Mouse (Mus musculus) limb, embryonic 11.5 days (tissue): ENCODE results near the gene Dis3l2. TPM values are rescaled to one million over a fixed set of nuclear protein-coding genes. Genes with fewer than 3 reads are reported as not detected.

Experiments
- ATAC-seq: fragments of 200-750 bp; cut with Nextera tagmentation; 2 replicates; pipeline ENCODE4 v1.8.0; 2017; ENCODE audit warnings: low read depth; ENCODE audit not compliant: insufficient number of reproducible peaks, low FRiP score, low TSS enrichment
- DNase-seq: peaks from one replicate; pipeline ENCODE4 v3.0.0-alpha.2; 2015; ENCODE audit warnings: low spot score
- H3K27ac ChIP-seq: fragments of 300-500 bp; sonication (generic); replicated peaks from 2 replicates; pipeline ENCODE4 v1.5.1; 2014; ENCODE audit warnings: low read depth, mild to moderate bottlenecking, low read length
- H3K27me3 ChIP-seq: fragments of 300-500 bp; sonication (generic); 2 replicates; pipeline ENCODE4 v1.6.1; 2014; ENCODE audit warnings: mild to moderate bottlenecking, low read length, mixed read lengths; ENCODE audit not compliant: control insufficient read depth, insufficient read depth
- H3K36me3 ChIP-seq: fragments of 300-500 bp; sonication (generic); 2 replicates; pipeline ENCODE4 v1.6.1; 2014; ENCODE audit warnings: mild to moderate bottlenecking, low read length, moderate library complexity, mixed read lengths; ENCODE audit not compliant: control insufficient read depth, insufficient read depth
- H3K4me1 ChIP-seq: fragments of 300-500 bp; sonication (generic); 2 replicates; pipeline ENCODE4 v1.6.1; 2014; ENCODE audit warnings: low read length, mixed read lengths; ENCODE audit not compliant: control insufficient read depth, insufficient read depth
- H3K4me2 ChIP-seq: fragments of 300-500 bp; sonication (generic); 2 replicates; pipeline ENCODE4 v1.6.1; 2014; ENCODE audit warnings: low read depth, mild to moderate bottlenecking, moderate library complexity; ENCODE audit not compliant: severe bottlenecking
- H3K4me3 ChIP-seq: fragments of 300-500 bp; sonication (generic); 2 replicates; pipeline ENCODE4 v1.5.1; 2014; ENCODE audit warnings: low read depth, low read length
- H3K9ac ChIP-seq: fragments of 300-500 bp; sonication (generic); 2 replicates; pipeline ENCODE4 v1.6.1; 2014; ENCODE audit warnings: mild to moderate bottlenecking, low read length
- H3K9me3 ChIP-seq: fragments of 300-500 bp; sonication (generic); 2 replicates; pipeline ENCODE4 v1.6.1; 2016; ENCODE audit warnings: low read length; ENCODE audit not compliant: control insufficient read depth
- WGBS: fragments of 180-500 bp; shearing (Covaris S2); extraction: QIAGEN DNeasy Blood & Tissue Kit; methylation state at CpG from one replicate; pipeline ENCODE4 v1.1.7; 2014; 5-methylcytosine and 5-hydroxymethylcytosine counted together
- polyA plus RNA-seq: library from polyadenylated mRNA; unstranded; fragments of >200 nt; fragmentation: Nextera tagmentation; extraction: Ambion mirVana; gene quantifications from 2 replicates; pipeline ENCODE4 v1.2.1, GENCODE M21; 2014

Gene Dis3l2
- polyA plus RNA-seq, 1 experiment from 2014 or later: 30.3 TPM

- DNase-seq (no peak), ATAC-seq (no peak)
- Histone ChIP-seq H3K36me3 (no peaks in the 10 kb centered on the region), H3K9ac (no peak overlapping the region), H3K4me1 (no peaks in the 10 kb centered on the region), H3K4me2 (no peak overlapping the region), H3K27me3 (no peaks in the 10 kb centered on the region), H3K9me3 (no peaks in the 10 kb centered on the region), H3K4me3 (no peak overlapping the region), H3K27ac (no peak overlapping the region)
- 85% methylated on average over 2 of the region's 2 CpGs for WGBS
These were observed 131.4 kb downstream of the Dis3l2 start for GRCm38 (mm10) chr1:86834988-86835387.

DNA sequence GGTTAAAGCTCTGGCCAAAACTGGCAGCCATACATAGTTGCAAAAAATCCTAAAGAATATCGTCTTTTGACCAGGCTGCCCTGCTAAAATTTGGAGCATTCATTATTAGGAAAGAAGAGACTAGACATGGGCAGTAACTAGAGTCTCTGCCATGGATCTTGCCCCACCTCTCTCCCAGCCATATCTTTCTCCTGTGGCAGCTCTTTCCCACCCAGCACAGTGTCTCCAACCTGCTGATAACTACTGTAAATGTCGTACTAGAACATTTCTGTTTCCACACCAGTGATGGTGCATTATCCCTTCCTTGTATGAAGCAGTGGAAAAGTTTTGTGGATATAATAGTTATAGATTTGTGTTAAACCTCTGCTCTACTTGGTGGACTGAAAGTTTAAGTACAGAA, 147.1 kb downstream of the Dis3l2 start:
- Histone ChIP-seq H3K9me3 (no peaks in the 10 kb centered on the region), H3K4me3 (no peak overlapping the region), H3K9ac (no peak overlapping the region), H3K4me1 (no peaks in the 10 kb centered on the region), H3K27me3 (no peaks in the 10 kb centered on the region), H3K27ac (no peak overlapping the region), H3K36me3 (no peaks in the 10 kb centered on the region), H3K4me2 (no peak overlapping the region)
- 81% methylated on average over 2 of the region's 2 CpGs for whole genome bisulfite sequencing
- DNase-seq (no peak), ATAC-seq (no peak)

DNA sequence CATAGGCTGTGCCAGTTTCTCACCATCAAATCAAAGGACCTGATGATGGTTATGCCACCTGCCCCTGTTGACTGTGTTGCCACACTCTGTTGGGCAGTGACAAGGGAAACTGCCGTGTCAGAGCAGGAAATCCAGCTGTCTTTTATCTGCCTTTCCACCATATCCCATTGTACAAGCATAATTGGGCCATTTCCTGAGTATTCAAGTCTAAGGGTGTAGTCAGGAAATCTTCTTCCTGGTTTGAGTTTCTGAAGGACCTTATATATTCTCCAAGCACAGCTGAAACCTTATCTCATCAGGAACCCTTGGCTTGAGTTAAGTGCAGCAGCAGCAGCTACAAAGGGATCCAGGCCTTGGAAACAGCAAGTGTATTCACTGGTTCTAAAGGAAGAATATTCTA, 155.3 kb downstream of the Dis3l2 start:
- Histone ChIP-seq H3K9me3 (no peaks in the 10 kb centered on the region), H3K27ac (no peak overlapping the region), H3K9ac (no peak overlapping the region), H3K36me3 (no peaks in the 10 kb centered on the region), H3K4me1 (no peaks in the 10 kb centered on the region), H3K4me3 (no peak overlapping the region), H3K4me2 (no peak overlapping the region), H3K27me3 (no peaks in the 10 kb centered on the region)
- DNase-seq: no peak
- 78% methylated on average over 1 of the region's 1 CpGs for WGBS
- no peak for ATAC-seq

DNA sequence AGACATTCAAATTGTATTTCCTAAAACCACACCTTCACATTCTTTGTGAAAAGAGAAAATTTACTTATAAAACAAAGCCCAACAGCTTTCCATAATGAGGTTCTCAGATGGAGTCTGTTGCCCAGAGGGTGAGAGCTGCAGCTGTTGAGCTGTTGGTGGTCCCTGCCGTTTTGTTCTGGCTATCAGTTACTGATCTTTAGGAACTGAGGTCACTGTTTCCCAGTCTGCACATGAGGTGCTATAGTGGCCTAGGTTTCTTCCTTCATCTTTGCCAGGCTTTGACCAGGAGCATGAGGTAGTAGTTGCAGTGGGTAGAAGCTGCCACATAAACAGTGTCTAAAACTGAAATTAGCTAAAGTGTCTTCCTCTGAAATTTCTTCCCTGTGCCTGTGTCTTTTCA, 155.8 kb downstream of the Dis3l2 start:
- no peaks in the 10 kb centered on the region for H3K9me3 ChIP-seq
- no peak for DNase-seq
- no peaks in the 10 kb centered on the region for H3K36me3 ChIP-seq
- WGBS: 37% methylated on average over 1 of the region's 1 CpGs
- no peak overlapping the region for H3K9ac ChIP-seq
- no peak for ATAC-seq
- no peaks in the 10 kb centered on the region for H3K4me1 ChIP-seq
- H3K27ac ChIP-seq: no peak overlapping the region
- no peak overlapping the region for H3K4me3 ChIP-seq
- H3K4me2 ChIP-seq: no peak overlapping the region
- H3K27me3 ChIP-seq: no peaks in the 10 kb centered on the region

DNA sequence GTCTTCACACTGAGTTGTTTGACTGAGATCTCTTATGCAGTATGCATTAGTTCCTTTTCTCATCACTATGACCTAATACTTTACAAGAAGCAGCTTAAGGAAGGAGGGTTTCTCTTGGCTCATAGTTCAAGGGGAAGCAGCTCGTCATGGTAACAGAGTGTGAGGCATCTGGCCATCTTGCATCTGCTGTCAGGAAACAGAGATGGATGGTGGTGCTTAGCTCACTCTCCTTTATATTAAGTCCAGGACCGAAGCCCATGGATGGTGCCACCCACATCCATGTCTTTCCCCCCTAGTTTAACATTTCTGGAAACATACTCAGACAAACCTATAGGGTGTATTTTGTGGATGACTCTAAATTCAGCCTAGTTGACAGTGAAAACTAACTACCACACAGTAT, 170.1 kb downstream of the Dis3l2 start:
- ATAC-seq: no peak
- WGBS: 60% methylated on average over 2 of the region's 2 CpGs

GRCm38 (mm10) chr1:86878743-86879142, 175.1 kb downstream of the Dis3l2 start:
- Histone ChIP-seq H3K36me3 (no peaks in the 10 kb centered on the region), H3K4me3 (no peak overlapping the region), H3K9ac (no peak overlapping the region), H3K9me3 (no peaks in the 10 kb centered on the region), H3K4me2 (no peak overlapping the region), H3K27me3 (no peaks in the 10 kb centered on the region), H3K27ac (no peak overlapping the region), H3K4me1 (no peaks in the 10 kb centered on the region)
- ATAC-seq (no peak), DNase-seq (no peak)

More for the DNA sequence above, 170.1 kb downstream of the Dis3l2 start:
- Histone ChIP-seq H3K9ac (no peak overlapping the region), H3K27me3 (no peaks in the 10 kb centered on the region), H3K4me2 (no peak overlapping the region), H3K36me3 (no peaks in the 10 kb centered on the region), H3K4me1 (no peaks in the 10 kb centered on the region), H3K4me3 (no peak overlapping the region), H3K9me3 (no peaks in the 10 kb centered on the region), H3K27ac (no peak overlapping the region)
- DNase-seq: no peak

DNA sequence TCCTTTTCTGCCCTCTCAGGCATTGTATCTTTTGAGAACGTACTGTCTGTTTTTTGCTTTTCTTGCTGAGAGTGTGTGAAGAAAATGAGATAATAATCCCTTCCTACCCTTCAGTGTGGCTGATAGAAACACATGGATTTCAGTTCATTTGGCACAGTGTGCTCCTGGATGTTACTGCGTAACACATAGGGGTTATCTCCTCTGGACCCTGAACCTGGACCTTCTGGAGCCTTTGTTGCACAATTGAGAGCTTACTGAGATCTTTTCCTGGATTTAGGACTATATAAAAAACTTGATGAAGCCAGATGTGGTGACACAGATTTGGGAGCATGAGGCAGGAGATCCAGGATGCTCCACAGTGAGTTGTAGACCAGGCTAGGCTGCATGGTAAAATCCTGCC, 175.9 kb downstream of the Dis3l2 start:
- Histone ChIP-seq H3K27me3 (no peaks in the 10 kb centered on the region), H3K9me3 (no peaks in the 10 kb centered on the region), H3K4me1 (no peaks in the 10 kb centered on the region), H3K27ac (no peak overlapping the region), H3K4me3 (no peak overlapping the region), H3K4me2 (no peak overlapping the region), H3K9ac (no peak overlapping the region), H3K36me3 (no peaks in the 10 kb centered on the region)
- WGBS: 92% methylated on average over 2 of the region's 2 CpGs
- ATAC-seq (no peak), DNase-seq (no peak)

GRCm38 (mm10) chr1:86887060-86887459, 183.5 kb downstream of the Dis3l2 start:
- no peaks in the 10 kb centered on the region for H3K4me1 ChIP-seq
- H3K9me3 ChIP-seq: no peaks in the 10 kb centered on the region
- no peaks in the 10 kb centered on the region for H3K36me3 ChIP-seq
- H3K9ac ChIP-seq: no peak overlapping the region
- DNase-seq: no peak
- no peaks in the 10 kb centered on the region for H3K27me3 ChIP-seq
- no peak overlapping the region for H3K4me2 ChIP-seq
- 100% methylated on average over 1 of the region's 1 CpGs for WGBS
- no peak for ATAC-seq
- H3K27ac ChIP-seq: no peak overlapping the region
- no peak overlapping the region for H3K4me3 ChIP-seq

DNA sequence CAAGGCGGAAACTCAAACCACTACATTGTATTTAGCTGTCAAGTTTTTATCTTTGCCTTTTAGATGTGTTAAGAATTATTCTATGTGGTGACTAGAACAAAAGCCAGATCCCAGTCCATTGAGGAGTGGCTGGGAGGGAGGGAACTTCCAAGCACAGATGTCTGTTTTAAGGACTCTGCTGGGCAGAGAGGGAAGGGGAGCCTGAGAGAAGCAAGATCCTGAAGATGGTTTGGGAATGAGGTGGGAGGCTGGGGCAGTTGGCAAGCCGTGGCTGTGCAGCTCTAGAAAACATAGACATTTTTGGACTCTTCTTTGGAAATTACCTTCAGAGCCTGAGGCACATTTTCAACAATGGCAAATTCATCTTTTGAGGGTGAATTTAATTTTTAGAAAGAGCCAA, 208.9 kb downstream of the Dis3l2 start:
- ATAC-seq (no peak), DNase-seq (no peak)
- Histone ChIP-seq H3K4me3 (no peak overlapping the region), H3K4me2 (no peak overlapping the region), H3K27ac (no peak overlapping the region), H3K4me1 (no peaks in the 10 kb centered on the region), H3K9me3 (no peaks in the 10 kb centered on the region), H3K27me3 (no peaks in the 10 kb centered on the region), H3K9ac (no peak overlapping the region), H3K36me3 (no peaks in the 10 kb centered on the region)
- 75% methylated on average over 2 of the region's 2 CpGs for WGBS
